Mouse (Mus musculus): Measurements from ENCODE around the gene Med18.

Gene Med18

GRCm38 (mm10) chr4:132463430-132464254, at the start of gene Med18:
Gene Med18, minus strand, starts transcription at chr4:132463921.
- peak; percentile 94 for DNase-seq

- no peak for DNase-seq
Observed at GRCm38 (mm10) chr4:132512080-132512479, 48.4 kb upstream of the Med18 start.

- DNase-seq = peak; percentile 94 to 96
Observed at GRCm38 (mm10) chr4:132510352-132510798, 46.7 kb upstream of the Med18 start, which contains the start of gene Sesn2. Gene Sesn2, minus strand, starts transcription at chr4:132510501.

GRCm38 (mm10) chr4:132509621-132510296, 46.0 kb upstream of the Med18 start:
- DNase-seq = peak; percentile 43 to 59

- DNase-seq = no peak
Observed at GRCm38 (mm10) chr4:132507210-132507609, 43.5 kb upstream of the Med18 start.

GRCm38 (mm10) chr4:132506250-132506649, 42.5 kb upstream of the Med18 start:
- no peak for DNase-seq

GRCm38 (mm10) chr4:132505800-132506199, 42.1 kb upstream of the Med18 start:
- DNase-seq = no peak

GRCm38 (mm10) chr4:132505034-132505738, 41.5 kb upstream of the Med18 start:
- DNase-seq = no peak

- DNase-seq = no peak
Observed at GRCm38 (mm10) chr4:132503344-132503743, 39.6 kb upstream of the Med18 start.

- no peak for DNase-seq
Observed at GRCm38 (mm10) chr4:132501639-132502038, 37.9 kb upstream of the Med18 start.

GRCm38 (mm10) chr4:132494271-132494918, 30.7 kb upstream of the Med18 start:
- DNase-seq = no peak

GRCm38 (mm10) chr4:132492178-132493060, 28.7 kb upstream of the Med18 start:
- DNase-seq = peak; percentile 24 to 35

- no peak for DNase-seq
Observed at GRCm38 (mm10) chr4:132491748-132492147, 28.0 kb upstream of the Med18 start.

GRCm38 (mm10) chr4:132491057-132491456, 27.3 kb upstream of the Med18 start:
- DNase-seq = no peak

- no peak for DNase-seq
Observed at GRCm38 (mm10) chr4:132490273-132491010, 26.7 kb upstream of the Med18 start.

GRCm38 (mm10) chr4:132488976-132489375, 25.3 kb upstream of the Med18 start:
- no peak for DNase-seq

GRCm38 (mm10) chr4:132488521-132488920, 24.8 kb upstream of the Med18 start:
- no peak for DNase-seq

- DNase-seq = no peak
Observed at GRCm38 (mm10) chr4:132484820-132485219, 21.1 kb upstream of the Med18 start.

- no peak for DNase-seq
Observed at GRCm38 (mm10) chr4:132484231-132484630, 20.5 kb upstream of the Med18 start.

- DNase-seq = no peak
Observed at GRCm38 (mm10) chr4:132482956-132483608, 19.4 kb upstream of the Med18 start.

All from cerebellum, postnatal 36 days (tissue).